Mouse (Mus musculus) lung, embryonic 14.5 days (tissue): ENCODE measurements at regions not wholly inside any gene's neighbourhood (a gene's known extent, or its start where the extent isn't known, plus 50 kb on each side); places are given as distances from the start of the nearest gene placed in this dataset.

ENCODE experiments used
- ATAC-seq: fragments of 200-750 bp; cut with Nextera tagmentation; 2 replicates; pipeline ENCODE4 v1.8.0; 2017; ENCODE audit warnings: mild to moderate bottlenecking, moderate TSS enrichment, moderate library complexity; ENCODE audit not compliant: insufficient read depth
- DNase-seq: peaks from one replicate; pipeline ENCODE4 v3.0.0-alpha.2; 2015
- H3K27ac ChIP-seq: fragments of 300-500 bp; sonication (generic); 2 replicates; pipeline ENCODE4 v1.5.1; 2014; ENCODE audit warnings: low read depth, mild to moderate bottlenecking, moderate library complexity
- H3K27me3 ChIP-seq: fragments of 300-500 bp; sonication (generic); 2 replicates; pipeline ENCODE4 v1.6.1; 2014; ENCODE audit warnings: low read length, control low read depth; ENCODE audit not compliant: insufficient read depth
- H3K36me3 ChIP-seq: fragments of 300-500 bp; sonication (generic); 2 replicates; pipeline ENCODE4 v1.6.1; 2014; ENCODE audit warnings: control low read depth; ENCODE audit not compliant: insufficient read depth
- H3K4me1 ChIP-seq: fragments of 300-500 bp; sonication (generic); 2 replicates; pipeline ENCODE4 v1.6.1; 2014; ENCODE audit warnings: antibody characterized with exemption, control low read depth; ENCODE audit not compliant: insufficient read depth
- H3K4me2 ChIP-seq: fragments of 300-500 bp; sonication (generic); 2 replicates; pipeline ENCODE4 v1.6.1; 2014; ENCODE audit warnings: mild to moderate bottlenecking
- H3K4me3 ChIP-seq: fragments of 300-500 bp; sonication (generic); 2 replicates; pipeline ENCODE4 v1.5.1; 2014; ENCODE audit warnings: low read depth, low read length
- H3K9ac ChIP-seq: fragments of 300-500 bp; sonication (generic); 2 replicates; pipeline ENCODE4 v1.6.1; 2014
- H3K9me3 ChIP-seq: fragments of 300-500 bp; sonication (generic); 2 replicates; pipeline ENCODE4 v1.6.1; 2016; ENCODE audit warnings: low read depth, low read length, control low read depth
- CTCF ChIP-seq: IDR thresholded peaks from 2 replicates; pipeline ENCODE4 v1.5.1; 2016; ENCODE audit warnings: antibody characterized with exemption, low read depth
- WGBS: fragments of 180-500 bp; shearing (Covaris S2); extraction: QIAGEN DNeasy Blood & Tissue Kit; methylation state at CpG from one replicate; pipeline ENCODE4 v1.1.7; 2014; 5-methylcytosine and 5-hydroxymethylcytosine counted together

DNA sequence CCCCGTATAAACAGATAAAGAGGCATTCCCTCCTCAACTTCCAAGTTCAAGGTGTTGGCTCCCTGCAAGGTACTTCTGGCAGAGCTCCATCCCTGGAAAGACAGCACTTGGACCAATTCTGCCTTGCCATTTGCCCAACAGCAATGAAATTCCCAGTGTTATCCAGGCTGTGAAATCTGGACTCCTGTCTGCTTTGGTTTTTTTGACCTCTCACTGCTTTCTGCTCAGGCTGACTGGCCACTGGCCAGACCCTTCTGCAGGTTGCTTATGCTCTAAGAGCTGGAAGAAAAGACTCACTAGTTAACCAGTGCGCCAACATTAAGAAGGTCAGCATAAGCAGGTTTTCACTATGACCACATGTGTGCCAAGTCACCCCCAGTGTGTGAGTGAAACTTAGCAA lies 448.4 kb downstream of the Sorl1 start:
- TF ChIP-seq CTCF = no peak
- DNase-seq (no peak), ATAC-seq (no peak)
- H3K36me3 ChIP-seq = no peaks in the 10 kb centered on the region
- no peak overlapping the region for H3K4me2 ChIP-seq
- H3K27me3 ChIP-seq = no peaks in the 10 kb centered on the region
- H3K4me1 ChIP-seq = no peaks in the 10 kb centered on the region; the same call in 1 of the 2 replicates
- H3K27ac ChIP-seq = no peak overlapping the region
- no peak overlapping the region for H3K4me3 ChIP-seq
- H3K9ac ChIP-seq = no peak overlapping the region
- H3K9me3 ChIP-seq = no peaks in the 10 kb centered on the region
- WGBS = 66% methylated on average over 2 of the region's 2 CpGs

GRCm38 (mm10) chr9:41672958-41673357 lies 451.1 kb downstream of the Sorl1 start:
- Histone ChIP-seq H3K9ac (no peak overlapping the region), H3K4me3 (no peak overlapping the region), H3K27ac (no peak overlapping the region), H3K36me3 (no peaks in the 10 kb centered on the region), H3K4me1 (no peaks in the 10 kb centered on the region; the same call in 1 of the 2 replicates), H3K27me3 (no peaks in the 10 kb centered on the region), H3K9me3 (no peaks in the 10 kb centered on the region), H3K4me2 (no peak overlapping the region)
- no peak for TF ChIP-seq CTCF
- 64% methylated on average over 2 of the region's 2 CpGs for WGBS
- ATAC-seq (no peak), DNase-seq (no peak)

DNA sequence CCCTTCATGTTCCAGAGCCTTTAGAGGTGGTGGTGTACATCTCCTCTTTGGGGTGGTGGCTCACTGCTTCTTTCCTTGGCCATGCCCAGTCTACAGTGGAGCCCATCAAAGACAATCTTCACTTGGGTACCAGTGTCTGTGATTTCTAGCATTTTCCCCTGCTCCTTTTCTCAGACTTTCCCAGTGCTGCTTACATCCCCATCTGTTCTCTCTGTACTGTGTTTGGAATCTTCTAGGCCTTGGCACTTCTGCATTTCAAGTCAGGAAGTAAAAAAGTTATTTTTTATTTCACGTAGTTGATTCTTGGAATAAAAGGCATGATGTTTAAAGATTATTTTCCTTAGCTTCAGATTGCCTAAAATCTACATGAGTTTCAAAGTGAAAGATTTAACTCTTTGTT lies 455.4 kb downstream of the Sorl1 start:
- no peak overlapping the region for H3K4me2 ChIP-seq
- no peaks in the 10 kb centered on the region for H3K36me3 ChIP-seq
- H3K27me3 ChIP-seq = no peaks in the 10 kb centered on the region
- H3K27ac ChIP-seq = no peak overlapping the region
- H3K9me3 ChIP-seq = no peaks in the 10 kb centered on the region
- H3K9ac ChIP-seq = no peak overlapping the region
- TF ChIP-seq CTCF = no peak
- ATAC-seq = no peak
- no peak overlapping the region for H3K4me3 ChIP-seq
- no peaks in the 10 kb centered on the region for H3K4me1 ChIP-seq
- 65% methylated on average over 1 of the region's 1 CpGs for WGBS
- DNase-seq = no peak

DNA sequence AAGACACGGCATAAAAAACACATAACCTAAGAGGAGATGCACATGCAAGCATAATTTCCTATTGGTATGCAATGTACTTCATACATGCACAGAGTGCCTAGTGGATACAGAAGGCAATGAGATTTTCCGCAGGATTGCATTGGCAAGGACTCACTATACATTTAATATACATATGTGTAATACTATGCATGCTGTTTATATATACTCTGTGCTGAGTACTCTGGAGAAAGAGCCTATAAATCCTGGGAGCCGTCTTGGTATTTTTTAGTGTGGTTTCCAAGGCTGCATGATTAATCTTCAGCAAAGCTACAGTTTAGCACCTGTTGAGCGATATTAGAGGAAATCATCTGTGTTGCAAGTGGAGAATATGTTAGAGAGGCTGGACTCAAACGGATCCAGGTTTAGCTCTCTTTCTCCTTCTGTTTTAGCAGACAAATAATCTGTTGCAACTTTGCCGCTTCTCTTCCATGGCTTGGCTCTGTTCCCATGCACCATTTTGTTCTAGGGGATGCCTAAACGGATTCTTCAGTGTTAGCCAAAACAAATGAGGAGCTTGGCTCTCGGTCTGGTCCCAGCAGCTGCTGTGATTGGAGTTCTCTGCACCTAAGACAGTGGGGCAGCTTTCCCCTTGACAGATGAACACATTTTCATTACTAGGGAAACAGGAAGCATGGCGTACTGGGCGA lies 459.0 kb downstream of the Sorl1 start:
- Histone ChIP-seq H3K4me3 (no peak overlapping the region), H3K9ac (no peak overlapping the region), H3K9me3 (no peaks in the 10 kb centered on the region), H3K27me3 (no peaks in the 10 kb centered on the region), H3K4me2 (no peak overlapping the region), H3K27ac (no peak overlapping the region), H3K4me1 (no peaks in the 10 kb centered on the region), H3K36me3 (no peaks in the 10 kb centered on the region)
- no peak for ATAC-seq
- no peak for TF ChIP-seq CTCF
- 53% methylated on average over 10 of the region's 10 CpGs for WGBS
- peak; percentile 78 for DNase-seq

- ATAC-seq (no peak), DNase-seq (no peak)
- no peak for TF ChIP-seq CTCF
- no peaks in the 10 kb centered on the region for H3K9me3 ChIP-seq
- WGBS = 88% methylated on average over 5 of the region's 5 CpGs
- no peaks in the 10 kb centered on the region for H3K36me3 ChIP-seq
- H3K4me1 ChIP-seq = no peaks in the 10 kb centered on the region
- no peak overlapping the region for H3K4me2 ChIP-seq
- H3K27me3 ChIP-seq = no peaks in the 10 kb centered on the region
- H3K9ac ChIP-seq = no peak overlapping the region
- no peak overlapping the region for H3K27ac ChIP-seq
- H3K4me3 ChIP-seq = no peak overlapping the region
These were observed 463.5 kb downstream of the Sorl1 start for GRCm38 (mm10) chr9:41660576-41660975.

DNA sequence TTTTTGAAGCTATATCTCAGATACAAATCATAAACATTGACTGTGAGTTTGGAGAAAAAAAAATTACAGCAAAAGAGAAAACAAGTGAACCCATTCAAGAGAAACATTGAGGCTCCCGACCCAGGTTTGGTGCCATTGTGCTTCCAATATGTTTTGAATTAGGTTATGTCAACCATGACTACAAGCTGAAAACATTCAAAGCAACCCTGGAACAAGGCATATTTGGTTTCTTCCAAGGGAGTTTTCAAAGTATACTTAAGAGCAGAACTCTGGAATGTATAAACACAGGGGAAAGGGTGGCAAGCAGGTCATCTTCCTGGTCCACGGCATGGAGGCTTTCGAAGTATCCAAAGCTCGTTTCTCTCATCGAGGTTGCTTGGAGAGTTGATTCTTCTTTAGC lies 464.1 kb downstream of the Sorl1 start:
- H3K9ac ChIP-seq = no peak overlapping the region
- no peaks in the 10 kb centered on the region for H3K36me3 ChIP-seq
- H3K4me2 ChIP-seq = no peak overlapping the region
- no peaks in the 10 kb centered on the region for H3K9me3 ChIP-seq
- H3K4me3 ChIP-seq = no peak overlapping the region
- H3K27ac ChIP-seq = no peak overlapping the region
- DNase-seq (no peak), ATAC-seq (no peak)
- TF ChIP-seq CTCF = no peak
- H3K27me3 ChIP-seq = no peaks in the 10 kb centered on the region
- 23% methylated on average over 5 of the region's 5 CpGs for WGBS
- no peaks in the 10 kb centered on the region for H3K4me1 ChIP-seq

- no peak overlapping the region for H3K9ac ChIP-seq
- H3K4me1 ChIP-seq = no peaks in the 10 kb centered on the region
- no peak overlapping the region for H3K4me2 ChIP-seq
- H3K36me3 ChIP-seq = no peaks in the 10 kb centered on the region
- no peak overlapping the region for H3K4me3 ChIP-seq
- TF ChIP-seq CTCF = no peak
- DNase-seq (no peak), ATAC-seq (no peak)
- no peak overlapping the region for H3K27ac ChIP-seq
- no peaks in the 10 kb centered on the region for H3K9me3 ChIP-seq
- H3K27me3 ChIP-seq = no peaks in the 10 kb centered on the region
- 73% methylated on average over 2 of the region's 2 CpGs for WGBS
These were observed 470.2 kb upstream of the Ubash3b start for GRCm38 (mm10) chr9:41631564-41632205.
